Mouse (Mus musculus): ENCODE data around the gene Pold1. TPM values are rescaled to one million over a fixed set of nuclear protein-coding genes. Genes with fewer than 3 reads are reported as not detected.

Pold1 gene
- polyA plus RNA-seq, 1 experiment: 11.1 TPM

GRCm38 (mm10) chr7:44584921-44585320 lies 36.3 kb upstream of the Pold1 start:
- Histone ChIP-seq H3K4me1 (ENCODE audit: control insufficient read depth, insufficient read depth, low read length) (peaks cover 4% of the 10 kb centered on the region; the same call in 1 of the 2 replicates), H3K27ac (ENCODE audit: insufficient read depth, low read length) (no peak overlapping the region), H3K4me3 (ENCODE audit: insufficient read depth, low read length) (no peak overlapping the region)
- TF ChIP-seq POLR2A (IDR thresholded peaks at IDR 0.05; ENCODE audit: extremely low read depth, insufficient read depth, low read length): no peak
- no peak for TF ChIP-seq CTCF (IDR thresholded peaks at IDR 0.05; ENCODE audit: extremely low read depth, insufficient read depth, low read length)

- H3K27ac ChIP-seq (ENCODE audit: insufficient read depth, low read length): no peak overlapping the region
- TF ChIP-seq CTCF (IDR thresholded peaks at IDR 0.05; ENCODE audit: extremely low read depth, insufficient read depth, low read length) (no peak), POLR2A (IDR thresholded peaks at IDR 0.05; ENCODE audit: extremely low read depth, insufficient read depth, low read length) (no peak)
- H3K4me1 ChIP-seq (ENCODE audit: control insufficient read depth, insufficient read depth, low read length): peaks cover 4% of the 10 kb centered on the region; the same call in 1 of the 2 replicates
- H3K4me3 ChIP-seq (ENCODE audit: insufficient read depth, low read length): no peak overlapping the region
Measured at GRCm38 (mm10) chr7:44584265-44584804, 35.7 kb upstream of the Pold1 start.

- Histone ChIP-seq H3K27ac (ENCODE audit: insufficient read depth, low read length) (no peak overlapping the region), H3K4me1 (ENCODE audit: control insufficient read depth, insufficient read depth, low read length) (peaks cover 3% of the 10 kb centered on the region; the same call in 1 of the 2 replicates), H3K4me3 (ENCODE audit: insufficient read depth, low read length) (no peak overlapping the region)
- TF ChIP-seq CTCF (IDR thresholded peaks at IDR 0.05; ENCODE audit: extremely low read depth, insufficient read depth, low read length) (no peak), POLR2A (IDR thresholded peaks at IDR 0.05; ENCODE audit: extremely low read depth, insufficient read depth, low read length) (no peak)
Measured at GRCm38 (mm10) chr7:44583146-44583545, 34.5 kb upstream of the Pold1 start.

GRCm38 (mm10) chr7:44582709-44583108 lies 34.1 kb upstream of the Pold1 start:
- H3K4me3 ChIP-seq (ENCODE audit: insufficient read depth, low read length): no peak overlapping the region
- no peak overlapping the region for H3K27ac ChIP-seq (ENCODE audit: insufficient read depth, low read length)
- no peaks in the 10 kb centered on the region for H3K4me1 ChIP-seq (ENCODE audit: control insufficient read depth, insufficient read depth, low read length)
- TF ChIP-seq POLR2A (IDR thresholded peaks at IDR 0.05; ENCODE audit: extremely low read depth, insufficient read depth, low read length) (no peak), CTCF (IDR thresholded peaks at IDR 0.05; ENCODE audit: extremely low read depth, insufficient read depth, low read length) (no peak)

- no peak overlapping the region for H3K27ac ChIP-seq (ENCODE audit: insufficient read depth, low read length)
- H3K4me3 ChIP-seq (ENCODE audit: insufficient read depth, low read length): no peak overlapping the region
- no peaks in the 10 kb centered on the region for H3K4me1 ChIP-seq (ENCODE audit: control insufficient read depth, insufficient read depth, low read length)
- no peak for TF ChIP-seq CTCF (IDR thresholded peaks at IDR 0.05; ENCODE audit: extremely low read depth, insufficient read depth, low read length)
- TF ChIP-seq POLR2A (IDR thresholded peaks at IDR 0.05; ENCODE audit: extremely low read depth, insufficient read depth, low read length): no peak
Measured at GRCm38 (mm10) chr7:44581637-44582036, 33.0 kb upstream of the Pold1 start.

- Histone ChIP-seq H3K4me3 (ENCODE audit: insufficient read depth, low read length) (no peak overlapping the region), H3K4me1 (ENCODE audit: control insufficient read depth, insufficient read depth, low read length) (no peaks in the 10 kb centered on the region), H3K27ac (ENCODE audit: insufficient read depth, low read length) (no peak overlapping the region)
- TF ChIP-seq POLR2A (IDR thresholded peaks at IDR 0.05; ENCODE audit: extremely low read depth, insufficient read depth, low read length): no peak
- TF ChIP-seq CTCF (IDR thresholded peaks at IDR 0.05; ENCODE audit: extremely low read depth, insufficient read depth, low read length): no peak
Measured at GRCm38 (mm10) chr7:44576333-44576844, 27.7 kb upstream of the Pold1 start.

GRCm38 (mm10) chr7:44572956-44573484 lies 24.4 kb upstream of the Pold1 start:
- H3K4me1 ChIP-seq (ENCODE audit: control insufficient read depth, insufficient read depth, low read length): no peaks in the 10 kb centered on the region
- TF ChIP-seq CTCF (IDR thresholded peaks at IDR 0.05; ENCODE audit: extremely low read depth, insufficient read depth, low read length): no peak
- TF ChIP-seq POLR2A (IDR thresholded peaks at IDR 0.05; ENCODE audit: extremely low read depth, insufficient read depth, low read length): no peak

GRCm38 (mm10) chr7:44572213-44572701 lies 23.6 kb upstream of the Pold1 start, which contains the start of gene Napsa:
Gene Napsa, plus strand, starts transcription at chr7:44572380.
- TF ChIP-seq CTCF (IDR thresholded peaks at IDR 0.05; ENCODE audit: extremely low read depth, insufficient read depth, low read length) (no peak), POLR2A (IDR thresholded peaks at IDR 0.05; ENCODE audit: extremely low read depth, insufficient read depth, low read length) (no peak)
- Histone ChIP-seq H3K4me3 (ENCODE audit: insufficient read depth, low read length) (no peak within 1 kb of the TSS), H3K27ac (ENCODE audit: insufficient read depth, low read length) (no peak within 1 kb of the TSS), H3K4me1 (ENCODE audit: control insufficient read depth, insufficient read depth, low read length) (no peaks in the 10 kb centered on the region)

More at GRCm38 (mm10) chr7:44572956-44573484, 24.4 kb upstream of the Pold1 start:
- no peak overlapping the region for H3K27ac ChIP-seq (ENCODE audit: insufficient read depth, low read length)
- no peak overlapping the region for H3K4me3 ChIP-seq (ENCODE audit: insufficient read depth, low read length)

- Histone ChIP-seq H3K27ac (ENCODE audit: insufficient read depth, low read length) (no peak overlapping the region), H3K4me1 (ENCODE audit: control insufficient read depth, insufficient read depth, low read length) (no peaks in the 10 kb centered on the region), H3K4me3 (ENCODE audit: insufficient read depth, low read length) (no peak overlapping the region)
- TF ChIP-seq POLR2A (IDR thresholded peaks at IDR 0.05; ENCODE audit: extremely low read depth, insufficient read depth, low read length) (no peak), CTCF (IDR thresholded peaks at IDR 0.05; ENCODE audit: extremely low read depth, insufficient read depth, low read length) (no peak)
Measured at GRCm38 (mm10) chr7:44571811-44572210, 23.2 kb upstream of the Pold1 start.

- no peaks in the 10 kb centered on the region for H3K4me1 ChIP-seq (ENCODE audit: control insufficient read depth, insufficient read depth, low read length)
- TF ChIP-seq CTCF (IDR thresholded peaks at IDR 0.05; ENCODE audit: extremely low read depth, insufficient read depth, low read length): no peak
- no peak for TF ChIP-seq POLR2A (IDR thresholded peaks at IDR 0.05; ENCODE audit: extremely low read depth, insufficient read depth, low read length)
- no peak overlapping the region for H3K27ac ChIP-seq (ENCODE audit: insufficient read depth, low read length)
- no peak overlapping the region for H3K4me3 ChIP-seq (ENCODE audit: insufficient read depth, low read length)
Measured at GRCm38 (mm10) chr7:44570989-44571388, 22.3 kb upstream of the Pold1 start.

Data from cortical plate, adult 2 months (tissue).